Mouse (Mus musculus) common myeloid progenitor, adult 5-6 weeks (primary cell): ENCODE measurements at regions not wholly inside any gene's neighbourhood (a gene's known extent, or its start where the extent isn't known, plus 50 kb on each side); places are given as distances from the start of the nearest gene placed in this dataset.

Experiments
- ATAC-seq: replicated peaks from 2 replicates; pipeline ENCODE4 v1.8.0; 2016; ENCODE audit warnings: low read depth, mild to moderate bottlenecking, moderate TSS enrichment, inconsistent platforms; ENCODE audit not compliant: poor library complexity, severe bottlenecking

- no peak for ATAC-seq
These were observed 162.2 kb downstream of the Zfp36l1 start for GRCm38 (mm10) chr12:79950579-79951112.

- no peak for ATAC-seq
These were observed 163.6 kb downstream of the Zfp36l1 start for GRCm38 (mm10) chr12:79949101-79949824.

GRCm38 (mm10) chr12:79947574-79947973 is 165.2 kb downstream of the Zfp36l1 start:
- ATAC-seq = no peak

- ATAC-seq = no peak
These were observed 166.0 kb downstream of the Zfp36l1 start for GRCm38 (mm10) chr12:79946777-79947176.

- no peak for ATAC-seq
These were observed 166.9 kb downstream of the Zfp36l1 start for GRCm38 (mm10) chr12:79945899-79946298.

DNA sequence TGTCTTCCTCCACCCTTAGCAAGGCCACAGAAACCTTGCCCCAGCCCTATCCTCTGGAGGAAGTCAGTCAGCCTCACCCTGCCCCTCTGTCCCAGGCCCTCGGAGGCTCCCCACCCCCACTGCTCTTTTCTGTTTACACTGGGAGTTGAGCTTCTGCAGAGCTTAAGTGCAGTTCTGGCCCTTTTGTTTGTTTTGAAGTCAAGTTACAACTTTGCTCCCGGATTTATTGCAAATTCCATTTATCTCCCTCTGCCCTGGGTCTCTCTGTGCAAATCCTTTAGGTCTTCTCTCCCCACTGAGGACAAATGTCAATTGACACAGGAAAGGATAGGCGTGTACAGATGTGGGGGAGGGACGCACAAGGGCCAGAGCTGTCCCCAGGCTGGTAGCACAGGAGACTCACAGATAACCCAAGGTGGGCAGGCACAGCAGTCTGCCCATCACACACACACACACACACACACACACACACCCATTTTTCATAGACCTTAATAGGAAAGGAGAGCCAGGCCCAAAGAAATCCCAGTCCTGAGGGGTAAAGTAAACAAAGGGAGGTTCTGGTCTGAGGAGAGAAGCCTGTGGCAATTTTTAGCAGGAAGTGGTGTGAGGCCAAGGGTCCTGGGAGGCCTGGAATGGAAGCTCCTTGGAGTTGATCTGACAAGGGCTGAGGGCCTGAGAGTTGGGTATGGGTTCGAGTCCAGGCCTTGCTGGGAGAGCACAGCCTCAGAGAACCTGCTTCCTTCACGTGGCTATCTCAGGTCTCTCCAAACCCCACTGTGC is 167.9 kb downstream of the Zfp36l1 start:
- ATAC-seq = peak; percentile 76

- 0 out of 2 replicates have a peak, but pooled peaks have one; percentile 4 for ATAC-seq
These were observed 168.7 kb downstream of the Zfp36l1 start for GRCm38 (mm10) chr12:79944090-79944489.

GRCm38 (mm10) chr12:79942563-79943131 is 170.2 kb downstream of the Zfp36l1 start:
- no peak for ATAC-seq

GRCm38 (mm10) chr12:79941828-79942227 is 171.0 kb downstream of the Zfp36l1 start:
- ATAC-seq = no peak

DNA sequence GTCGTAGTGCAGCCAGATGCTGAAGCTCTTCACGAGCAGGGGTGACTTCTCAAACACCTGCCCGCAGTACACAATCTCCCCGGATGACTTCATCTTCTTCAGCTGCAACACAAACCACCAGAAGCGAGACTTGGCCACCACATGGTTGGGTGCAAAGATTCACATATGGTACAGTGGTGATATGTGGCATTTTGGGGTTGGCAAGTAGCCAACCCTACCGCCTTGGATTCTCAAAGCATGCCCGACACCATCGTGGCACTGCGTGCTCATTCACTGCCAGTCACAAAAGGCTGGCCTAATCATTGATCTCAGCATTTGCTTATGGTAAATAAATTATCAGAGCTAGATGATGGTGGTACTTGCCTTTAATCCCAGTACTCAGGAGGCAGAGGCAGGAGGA is 173.4 kb downstream of the Zfp36l1 start:
- ATAC-seq = no peak

GRCm38 (mm10) chr12:79937876-79938275 is 174.9 kb downstream of the Zfp36l1 start:
- no peak for ATAC-seq

DNA sequence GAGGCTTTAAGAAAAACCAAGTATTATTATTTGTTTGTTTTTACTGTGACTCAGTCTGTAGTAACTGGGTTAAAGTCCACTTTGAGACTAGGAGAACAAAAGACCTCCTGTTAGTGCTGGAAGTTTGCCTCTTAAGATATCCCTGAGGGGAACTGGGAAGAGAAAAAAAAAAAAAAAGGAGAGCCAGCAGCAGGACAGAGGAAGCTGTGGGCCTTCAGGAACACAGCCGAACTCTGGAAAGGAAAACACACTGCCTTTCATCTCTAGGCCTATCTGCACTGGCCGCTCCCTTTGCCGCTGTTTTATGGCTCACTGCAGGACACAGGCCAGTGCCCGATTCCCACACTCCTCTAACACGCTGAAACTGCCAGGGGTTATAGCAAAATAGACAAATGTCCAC is 176.1 kb downstream of the Zfp36l1 start:
- ATAC-seq = no peak

- ATAC-seq = no peak
These were observed 178.7 kb downstream of the Zfp36l1 start for GRCm38 (mm10) chr12:79934091-79934490.

GRCm38 (mm10) chr12:79932905-79933304 is 179.9 kb downstream of the Zfp36l1 start:
- ATAC-seq = no peak

GRCm38 (mm10) chr12:79931455-79931854 is 181.4 kb downstream of the Zfp36l1 start:
- ATAC-seq = no peak

GRCm38 (mm10) chr12:79929846-79930245 is 183.0 kb downstream of the Zfp36l1 start:
- no peak for ATAC-seq

GRCm38 (mm10) chr12:79928739-79929380 is 184.0 kb downstream of the Zfp36l1 start:
- ATAC-seq = no peak

DNA sequence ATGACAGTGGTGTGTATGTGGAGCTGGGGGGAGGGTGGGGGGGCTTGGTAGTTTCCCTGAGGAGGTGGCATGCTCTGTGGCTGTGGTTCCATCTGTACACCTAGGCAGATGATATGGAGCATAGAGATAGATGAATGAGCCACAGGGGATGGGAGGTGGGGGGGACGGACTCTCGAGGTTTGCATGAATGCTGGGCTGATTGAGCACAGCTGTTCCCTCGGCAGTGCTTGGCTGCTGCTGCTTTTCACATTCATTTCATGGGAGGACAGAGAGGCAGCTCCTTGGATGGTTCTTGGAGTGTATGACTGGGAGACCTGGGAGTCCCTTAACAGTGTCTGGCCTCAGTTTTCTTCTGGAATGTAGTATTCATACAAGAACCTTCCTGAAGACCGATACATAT is 184.5 kb downstream of the Zfp36l1 start:
- ATAC-seq = no peak

DNA sequence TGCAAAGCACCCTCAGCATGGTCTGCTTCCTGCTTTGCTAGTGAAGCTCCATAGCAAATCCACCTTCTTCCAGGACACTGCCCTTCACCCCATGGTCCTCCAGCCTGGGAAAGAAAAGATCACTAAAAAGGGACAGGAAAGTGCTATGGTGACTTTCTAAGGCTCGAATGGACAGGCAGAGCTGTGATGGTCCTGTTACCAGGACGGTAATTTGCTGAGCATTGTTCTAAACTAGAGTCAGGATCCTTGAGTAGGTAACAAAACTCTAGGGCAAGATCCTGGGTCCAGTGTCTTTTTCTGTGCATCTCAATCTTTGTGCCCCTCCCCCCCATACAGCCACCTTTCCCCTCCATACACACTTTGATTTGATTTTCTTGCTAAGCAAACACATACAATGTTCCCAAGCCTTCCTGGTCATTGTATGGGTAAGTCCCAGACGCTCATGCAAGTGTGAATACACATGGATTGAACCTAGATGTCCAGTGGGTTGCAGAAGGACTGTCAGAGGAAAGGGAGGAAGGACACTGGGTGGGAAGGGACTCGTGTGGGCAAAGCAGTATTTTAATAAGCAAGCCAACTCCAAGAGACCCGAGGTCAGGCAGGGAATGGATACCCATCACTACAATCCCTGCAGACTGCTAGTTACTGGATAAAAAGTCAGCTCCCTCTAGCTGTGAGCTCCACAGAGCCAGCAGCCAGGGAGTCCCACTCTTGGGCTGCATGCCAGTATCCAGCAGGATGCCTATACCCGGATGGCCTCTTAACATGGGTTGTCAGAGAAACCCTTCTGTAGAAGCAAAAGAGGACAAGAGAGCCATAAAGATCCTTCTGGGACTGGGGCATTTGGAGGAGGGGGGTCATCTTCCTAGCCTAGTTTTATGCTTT is 186.9 kb downstream of the Zfp36l1 start:
- no peak for ATAC-seq
